Mouse (Mus musculus) lung, postnatal 4 days (tissue): ENCODE measurements at regions not wholly inside any gene's neighbourhood (a gene's known extent, or its start where the extent isn't known, plus 50 kb on each side); places are given as distances from the start of the nearest gene placed in this dataset.

Experiments
- DNase-seq, 2 experiments: peaks; one replicate each; pipeline ENCODE4 v3.0.0; 2021

DNA sequence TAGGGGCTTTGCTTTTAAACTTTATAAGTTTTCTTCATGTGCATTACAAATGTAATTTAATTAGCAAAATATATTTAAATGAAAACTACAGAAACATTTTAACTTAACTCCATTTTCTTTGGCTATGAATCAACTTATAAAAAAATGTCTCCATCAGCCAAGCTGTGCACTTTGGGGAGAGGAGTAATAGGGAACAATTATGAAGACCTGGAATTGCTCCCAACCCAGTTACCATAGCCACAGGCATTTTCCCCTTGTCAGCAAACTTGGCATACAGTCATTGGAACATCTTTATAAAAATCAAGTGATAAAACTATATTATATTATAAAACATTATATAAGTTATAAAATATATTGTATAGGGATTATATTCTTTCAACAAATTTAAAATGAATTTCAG lies 65.0 kb downstream of the Atxn7l3b start:
- no peak for DNase-seq

GRCm38 (mm10) chr10:112863375-112863774 lies 65.4 kb downstream of the Atxn7l3b start:
- DNase-seq: no peak

- DNase-seq: no peak
These were observed 76.8 kb downstream of the Atxn7l3b start for GRCm38 (mm10) chr10:112851997-112852396.

GRCm38 (mm10) chr10:112846225-112846624 lies 82.6 kb downstream of the Atxn7l3b start:
- no peak for DNase-seq

- DNase-seq: no peak
These were observed 91.3 kb downstream of the Atxn7l3b start for GRCm38 (mm10) chr10:112837400-112838035.

DNA sequence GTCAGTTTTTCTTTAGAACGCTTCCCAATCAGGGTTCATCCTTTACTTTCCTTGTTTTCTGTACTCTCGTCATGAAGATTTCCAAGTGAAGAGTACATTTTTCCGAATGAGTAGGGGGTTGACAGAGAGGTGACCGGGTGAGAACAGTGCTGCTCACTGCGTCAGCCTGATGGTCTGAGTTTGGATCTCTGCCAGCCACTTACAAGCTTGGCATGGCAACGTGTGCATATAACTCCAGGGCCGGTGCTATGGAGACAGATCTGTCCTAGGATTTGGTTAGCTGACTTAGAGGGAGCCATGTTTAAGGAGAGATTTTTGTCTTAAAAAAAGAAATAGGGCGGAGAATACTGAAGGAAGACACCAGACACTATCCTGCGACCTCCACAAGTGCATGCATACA lies 92.8 kb downstream of the Atxn7l3b start:
- no peak for DNase-seq

- no peak for DNase-seq
These were observed 93.3 kb downstream of the Atxn7l3b start for GRCm38 (mm10) chr10:112835508-112835907.

GRCm38 (mm10) chr10:112810181-112810580 lies 118.6 kb downstream of the Atxn7l3b start:
- DNase-seq: no peak

DNA sequence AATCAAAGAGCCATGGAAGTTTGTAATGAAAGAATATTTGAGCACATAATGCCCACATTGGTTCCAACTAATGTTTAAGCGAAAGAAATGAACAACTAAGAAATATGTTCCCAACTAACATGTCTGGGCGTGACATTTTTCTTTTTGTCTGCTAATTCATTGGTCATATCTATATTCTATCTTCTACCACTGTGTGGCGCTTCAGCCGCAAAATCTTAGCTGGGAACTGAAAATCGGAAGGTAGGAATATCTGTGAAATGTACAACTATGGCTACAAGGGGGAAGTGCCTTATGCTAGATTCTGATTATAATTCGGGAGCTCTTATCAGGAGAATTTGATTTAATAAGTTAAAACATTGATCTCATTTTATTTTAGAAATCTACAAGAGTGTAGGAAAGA lies 125.2 kb downstream of the Atxn7l3b start:
- DNase-seq: peak in 1 of 2 experiments; percentile 5

DNA sequence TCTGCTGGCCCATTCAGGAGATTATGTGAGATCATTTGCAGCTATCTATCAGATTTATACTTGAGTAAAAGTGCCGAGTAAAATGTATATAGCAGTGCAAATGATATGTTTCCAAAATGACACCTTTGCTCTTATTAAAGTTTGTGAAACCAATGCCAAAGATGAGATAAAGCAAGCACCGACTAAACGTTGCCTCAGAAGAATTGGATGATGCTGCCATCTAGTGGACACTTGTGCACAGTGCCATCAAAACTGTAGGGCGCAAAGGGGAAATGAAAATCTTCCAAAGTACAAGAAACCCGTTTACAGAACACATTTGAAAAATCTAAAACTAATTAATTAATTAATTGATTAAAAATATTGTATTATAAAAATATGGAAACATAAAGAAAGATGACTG lies 127.2 kb downstream of the Atxn7l3b start:
- DNase-seq: peak in 1 of 2 experiments; percentile 23

- no peak for DNase-seq
These were observed 130.2 kb downstream of the Atxn7l3b start for GRCm38 (mm10) chr10:112798603-112799002.

- no peak for DNase-seq
These were observed 130.7 kb downstream of the Atxn7l3b start for GRCm38 (mm10) chr10:112798090-112798489.

DNA sequence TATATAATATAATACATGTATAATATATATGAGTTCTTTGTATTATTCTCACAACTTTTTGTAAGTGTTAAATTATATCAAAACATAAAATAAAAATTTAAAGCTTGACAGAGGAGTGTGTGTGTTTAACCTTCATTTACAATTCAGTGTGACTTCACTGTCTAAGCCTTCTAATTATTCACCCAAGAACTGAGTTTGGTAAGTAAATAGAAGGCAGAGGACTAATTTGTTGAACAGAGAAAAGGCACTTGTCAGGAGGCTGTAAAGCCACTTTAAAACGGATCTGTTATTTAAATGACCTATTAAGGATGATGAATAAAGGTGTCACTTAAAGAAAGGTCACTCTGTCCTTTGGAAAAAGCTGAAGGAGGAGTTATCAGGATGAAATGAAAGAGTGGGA lies 132.9 kb downstream of the Atxn7l3b start:
- DNase-seq: no peak

- no peak for DNase-seq
These were observed 133.3 kb downstream of the Atxn7l3b start for GRCm38 (mm10) chr10:112795473-112795872.

- no peak for DNase-seq
These were observed 140.6 kb downstream of the Atxn7l3b start for GRCm38 (mm10) chr10:112788236-112788635.

DNA sequence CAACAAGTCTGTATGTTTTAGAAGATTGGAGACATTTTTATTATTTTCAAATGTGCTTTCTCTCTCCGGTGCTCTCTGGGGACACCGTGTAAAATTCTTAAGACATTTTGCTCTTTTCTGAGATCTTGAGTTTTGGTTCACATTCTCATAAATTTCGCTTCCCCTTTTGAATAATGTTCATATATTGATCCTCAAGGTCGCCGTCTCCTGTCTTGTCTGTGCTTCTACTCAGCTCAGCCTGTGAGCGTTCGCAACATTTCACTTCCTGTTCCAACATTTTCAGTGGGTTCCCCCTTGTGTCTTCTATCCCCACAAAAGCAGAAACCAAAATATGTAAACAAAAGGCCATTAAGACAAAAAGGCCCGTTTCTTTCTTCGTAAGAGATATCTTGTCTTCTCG lies 154.5 kb downstream of the Atxn7l3b start:
- DNase-seq: no peak

DNA sequence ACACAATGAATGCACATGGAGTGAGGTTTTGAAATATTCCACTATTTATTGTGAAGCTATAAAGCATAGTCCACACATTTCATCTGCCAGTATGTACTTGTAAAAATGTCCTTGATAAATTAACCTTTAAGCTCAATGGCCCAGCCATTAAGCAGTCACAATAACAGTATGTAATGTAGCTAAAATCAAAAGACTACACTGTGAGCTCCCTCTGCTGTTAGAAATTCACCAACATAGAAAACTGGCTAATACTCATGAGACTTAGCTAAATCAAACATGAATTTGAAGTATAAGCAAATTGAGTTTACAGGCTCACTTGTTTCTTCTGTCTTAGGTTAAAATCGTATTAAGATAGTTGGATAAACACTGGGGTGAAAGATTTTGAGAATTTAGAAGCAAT lies 182.1 kb downstream of the Atxn7l3b start:
- no peak for DNase-seq

DNA sequence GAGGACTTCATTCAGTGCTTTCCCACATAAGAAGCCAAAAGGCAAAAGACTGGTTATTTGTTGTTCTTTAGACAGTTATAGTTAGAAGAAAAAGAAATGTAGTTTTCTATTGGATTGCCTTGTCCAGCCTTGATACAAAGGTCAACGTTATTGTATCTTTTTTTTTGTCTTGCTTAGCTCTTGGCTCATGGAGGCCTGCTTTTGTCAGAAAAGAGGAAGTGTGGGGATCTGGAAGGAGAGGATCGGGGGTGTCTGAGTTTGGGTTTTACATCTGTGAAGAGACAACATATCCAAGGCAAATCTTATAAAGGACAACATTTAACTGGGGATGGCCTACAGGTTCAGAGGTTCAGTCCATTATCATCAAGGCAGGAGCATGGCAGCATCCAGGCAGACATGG lies 185.3 kb downstream of the Atxn7l3b start:
- no peak for DNase-seq

- no peak for DNase-seq
These were observed 186.7 kb downstream of the Atxn7l3b start for GRCm38 (mm10) chr10:112742123-112742522.
